ENCODE assay signal across 8 mouse cellular contexts in genomic region chr2:69585191-69585885, GRCm38 (mm10). TPM values are rescaled to one million over a fixed set of nuclear protein-coding genes. Genes with fewer than 3 reads are reported as not detected.
DNase-seq lines count a peak whose midpoint lies in the region; ATAC-seq lines count a peak whose summit lies in the region.

No protein-coding gene starts in this region.

- H3K4me1 ChIP-seq in embryonic facial prominence, embryonic 12.5 days = peaks cover 9% of the 10 kb centered on the region
- peaks cover 20% of the 10 kb centered on the region for H3K4me1 ChIP-seq in hindbrain, embryonic 16.5 days (ENCODE audit: control insufficient read depth, insufficient read depth, low read depth, low read length)
- H3K4me1 ChIP-seq in midbrain, embryonic 14.5 days (ENCODE audit: control insufficient read depth, insufficient read depth, low read length) = peaks cover 19% of the 10 kb centered on the region

- peak overlapping the region; percentile 25; the same call in 1 of the 2 replicates for H3K9ac ChIP-seq in embryonic facial prominence, embryonic 12.5 days
- peak overlapping the region; percentile 72 for H3K9ac ChIP-seq in hindbrain, embryonic 16.5 days (ENCODE audit: low read depth, low read length)
- H3K9ac ChIP-seq in midbrain, embryonic 14.5 days (replicated peaks; ENCODE audit: low read length) = peak overlapping the region; percentile 62

- peak overlapping the region; percentile 59 for H3K4me3 ChIP-seq in embryonic facial prominence, embryonic 12.5 days
- peak overlapping the region; percentile 79 for H3K4me3 ChIP-seq in hindbrain, embryonic 16.5 days (ENCODE audit: low read length)
- peak overlapping the region; percentile 63 for H3K4me3 ChIP-seq in midbrain, embryonic 14.5 days (replicated peaks; ENCODE audit: low read depth, low read length)

- H3K9me3 ChIP-seq in embryonic facial prominence, embryonic 12.5 days = no peaks in the 10 kb centered on the region
- H3K9me3 ChIP-seq in hindbrain, embryonic 16.5 days (ENCODE audit: control insufficient read depth, low read length) = no peaks in the 10 kb centered on the region
- H3K9me3 ChIP-seq in midbrain, embryonic 14.5 days (ENCODE audit: control insufficient read depth, low read length) = no peaks in the 10 kb centered on the region

- H3K27ac ChIP-seq in embryonic facial prominence, embryonic 12.5 days = no peak overlapping the region
- H3K27ac ChIP-seq in hindbrain, embryonic 16.5 days (ENCODE audit: low read depth, low read length) = peak overlapping the region; percentile 68
- peak overlapping the region; percentile 56 for H3K27ac ChIP-seq in midbrain, embryonic 14.5 days (replicated peaks; ENCODE audit: low read depth, low read length)

- under 1% methylated on average over 60 of the region's 61 CpGs for WGBS in embryonic facial prominence, embryonic 12.5 days
- WGBS in hindbrain, embryonic 16.5 days = under 1% methylated on average over 58 of the region's 61 CpGs
- under 1% methylated on average over 61 of the region's 61 CpGs for WGBS in midbrain, embryonic 14.5 days

- peaks cover 59% of the 10 kb centered on the region for H3K27me3 ChIP-seq in embryonic facial prominence, embryonic 12.5 days
- peaks cover 8% of the 10 kb centered on the region for H3K27me3 ChIP-seq in hindbrain, embryonic 16.5 days (replicated peaks; ENCODE audit: control insufficient read depth, insufficient read depth, low read length)
- peaks cover 36% of the 10 kb centered on the region for H3K27me3 ChIP-seq in midbrain, embryonic 14.5 days (ENCODE audit: control insufficient read depth, insufficient read depth, low read length)

- ATAC-seq in embryonic facial prominence, embryonic 12.5 days (ENCODE audit: insufficient number of reproducible peaks, insufficient read depth, low FRiP score, low TSS enrichment) = no peak
- peak; percentile 58; the same call in 1 of the 2 replicates for ATAC-seq in hindbrain, embryonic 16.5 days
- ATAC-seq in midbrain, embryonic 14.5 days (ENCODE audit: low FRiP score, low TSS enrichment) = peak; percentile 56; the same call in 1 of the 2 replicates

- peak overlapping the region; percentile 95 for H3K4me2 ChIP-seq in embryonic facial prominence, embryonic 12.5 days (replicated peaks)
- peak overlapping the region; percentile 100 for H3K4me2 ChIP-seq in hindbrain, embryonic 16.5 days (ENCODE audit: low read length)
- H3K4me2 ChIP-seq in midbrain, embryonic 14.5 days (ENCODE audit: low read length) = peak overlapping the region; percentile 98

- no peaks in the 10 kb centered on the region for H3K36me3 ChIP-seq in embryonic facial prominence, embryonic 12.5 days
- H3K36me3 ChIP-seq in hindbrain, embryonic 16.5 days (ENCODE audit: control insufficient read depth, insufficient read depth, low read length) = no peaks in the 10 kb centered on the region
- H3K36me3 ChIP-seq in midbrain, embryonic 14.5 days (ENCODE audit: control insufficient read depth, insufficient read depth, low read length) = no peaks in the 10 kb centered on the region

- DNase-seq in gastrocnemius, postnatal 10 days = peak; percentile 7
- DNase-seq in gastrocnemius, postnatal 25 days = no peak
- peak; percentile 6 for DNase-seq in CD4-positive helper T cell, adult 2 months (ENCODE audit: low read depth, low spot score)
- peak; percentile 69 for DNase-seq in midbrain, embryonic 14.5 days
- DNase-seq in thymus, postnatal 10 days (ENCODE audit: low spot score in 2 of 2) = no peak
- no peak for DNase-seq in natural killer cell, adult 2 months (ENCODE audit: low spot score in 2 of 2)

RNA-seq across cellular contexts. Expression of gene Lrp2, which starts 0.5 kb away (rescaled TPM):
- under 1 TPM in 1 of 2 experiments, not detected in 1; 0.02 TPM for total RNA-seq in gastrocnemius, postnatal 10 days (2021)
- total RNA-seq in gastrocnemius, postnatal 25 days (2021) = not detected
- 1.0 and 1.3 TPM in 2 replicates for polyA plus RNA-seq in embryonic facial prominence, embryonic 12.5 days (2016; fragmentation: Nextera tagmentation; extraction: Ambion mirVana)
- polyA plus RNA-seq in hindbrain, embryonic 16.5 days (2015; fragmentation: Nextera tagmentation; extraction: Ambion mirVana) = 0.64 and 0.95 TPM in 2 replicates
- 1.9 and 2.9 TPM in 2 replicates for polyA plus RNA-seq in midbrain, embryonic 14.5 days (2014; fragmentation: Nextera tagmentation; extraction: Ambion mirVana)

Comparison
In these comparisons a context has a peak if more than half of its experiments do, and no peak if none do; other contexts are left out.
1. DNase-seq: peak in gastrocnemius, postnatal 10 days (single experiment), CD4-positive helper T cell, adult 2 months (single experiment) and midbrain, embryonic 14.5 days (single experiment); none in gastrocnemius, postnatal 25 days (single experiment), thymus, postnatal 10 days (0 of 2) and natural killer cell, adult 2 months (0 of 2).
2. Peak in every context shown above with its lines, with median percentiles within 50 percentile points of each other: H3K4me2 ChIP-seq, H3K4me3 ChIP-seq and H3K9ac ChIP-seq.